Mouse (Mus musculus): ENCODE data around the gene Cnp.
A peak's percentile ranks its signal among the peaks of the same experiment; 100 is the strongest.

Gene Cnp

GRCm38 (mm10) chr11:100619982-100620381 lies 45.3 kb downstream of the Cnp start, which contains the start of gene Dnajc7:
Dnajc7 (minus strand) TSS chr11:100620168.
- DNase-seq (ENCODE audit: low read depth, low spot score), result no peak

- DNase-seq (ENCODE audit: low read depth, low spot score), result peak; percentile 89
Observed at GRCm38 (mm10) chr11:100622714-100623113, 48.0 kb downstream of the Cnp start.

GRCm38 (mm10) chr11:100623867-100624266 lies 49.2 kb downstream of the Cnp start:
- peak; percentile 68 for DNase-seq (ENCODE audit: low read depth, low spot score)

- no peak for DNase-seq (ENCODE audit: low read depth, low spot score)
Observed at GRCm38 (mm10) chr11:100625754-100626700, 51.3 kb downstream of the Cnp start.

- no peak for DNase-seq (ENCODE audit: low read depth, low spot score)
Observed at GRCm38 (mm10) chr11:100626701-100627195, 52.0 kb downstream of the Cnp start.

- DNase-seq (ENCODE audit: low read depth, low spot score), result no peak
Observed at GRCm38 (mm10) chr11:100628056-100628455, 53.4 kb downstream of the Cnp start.

- DNase-seq (ENCODE audit: low read depth, low spot score), result no peak
Observed at GRCm38 (mm10) chr11:100628862-100629352, 54.2 kb downstream of the Cnp start.

- DNase-seq (ENCODE audit: low read depth, low spot score), result no peak
Observed at GRCm38 (mm10) chr11:100634530-100634929, 59.8 kb downstream of the Cnp start.

- DNase-seq (ENCODE audit: low read depth, low spot score), result no peak
Observed at GRCm38 (mm10) chr11:100640159-100640906, 65.6 kb downstream of the Cnp start.

Measured in retina, postnatal 7 days (tissue).